Mouse (Mus musculus): ENCODE measurements around the gene Slc30a5.

GRCm38 (mm10) chr13:100849137-100849536, 15.9 kb upstream of the Slc30a5 start:
- no peak for TF ChIP-seq CTCF (IDR thresholded peaks at IDR 0.05; ENCODE audit: low read depth)
- no peak for TF ChIP-seq EP300 (IDR thresholded peaks at IDR 0.05; ENCODE audit: low read depth)
